Mouse (Mus musculus) adrenal gland, postnatal 14 days (tissue): ENCODE results near the gene Cd109. TPM values are rescaled to one million over a fixed set of nuclear protein-coding genes. Genes with fewer than 3 reads are reported as not detected.
A peak's percentile ranks its signal among the peaks of the same experiment; 100 is the strongest.

Experiments used
- DNase-seq: peaks from one replicate; pipeline ENCODE4 v3.0.0; 2021; ENCODE audit warnings: mixed read lengths
- long read RNA-seq, 2 experiments: library from polyadenylated mRNA; stranded (forward); transcript quantifications; one replicate each; pipeline ENCODE4 v2.0.0; 2021
- total RNA-seq: library from RNA; stranded (reverse); gene quantifications from 2 replicates; pipeline ENCODE4 v1.2.3, GENCODE M21; 2021

Cd109 gene
- total RNA-seq: 2.2 and 3.5 TPM in 2 replicates
- long read RNA-seq, experiment 1: 0 reads
- long read RNA-seq, experiment 2: 0 reads

DNA sequence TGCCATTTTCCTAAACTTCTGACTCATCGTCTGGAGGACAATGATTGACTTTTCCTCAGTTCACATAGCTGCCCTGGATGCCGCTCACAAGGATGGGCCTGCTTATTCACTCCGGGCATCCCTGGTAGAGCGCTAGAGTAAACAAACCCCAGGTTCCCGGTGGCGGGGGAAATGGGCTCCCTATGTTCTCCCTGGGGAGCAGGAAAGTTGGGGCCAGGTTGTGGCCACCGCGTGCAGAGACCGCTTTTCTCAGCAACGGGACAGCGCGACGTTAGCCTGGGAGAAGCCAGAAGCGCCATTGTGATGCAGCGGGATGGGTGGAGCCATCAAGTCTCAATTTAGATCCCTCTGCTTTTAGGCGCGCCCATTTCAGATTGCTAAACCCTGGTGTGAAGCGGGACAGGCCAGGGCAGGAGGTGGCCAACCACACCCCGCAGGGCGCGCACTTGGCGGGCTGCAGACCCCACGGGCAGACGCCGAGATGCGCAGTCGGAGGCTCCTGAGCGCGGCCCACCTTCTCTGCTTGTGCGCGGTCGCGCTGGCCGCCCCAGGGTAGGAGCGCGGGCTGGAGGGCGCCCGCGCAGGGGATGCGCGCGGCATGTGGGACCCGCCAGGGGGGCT, at the start of gene Cd109:
Cd109 (plus strand) TSS at position 146 of the 621 bp plus-strand sequence.
- DNase-seq: peak; percentile 41

- DNase-seq: no peak
These were observed 45.4 kb upstream of the Cd109 start for GRCm38 (mm10) chr9:78569934-78570333.

DNA sequence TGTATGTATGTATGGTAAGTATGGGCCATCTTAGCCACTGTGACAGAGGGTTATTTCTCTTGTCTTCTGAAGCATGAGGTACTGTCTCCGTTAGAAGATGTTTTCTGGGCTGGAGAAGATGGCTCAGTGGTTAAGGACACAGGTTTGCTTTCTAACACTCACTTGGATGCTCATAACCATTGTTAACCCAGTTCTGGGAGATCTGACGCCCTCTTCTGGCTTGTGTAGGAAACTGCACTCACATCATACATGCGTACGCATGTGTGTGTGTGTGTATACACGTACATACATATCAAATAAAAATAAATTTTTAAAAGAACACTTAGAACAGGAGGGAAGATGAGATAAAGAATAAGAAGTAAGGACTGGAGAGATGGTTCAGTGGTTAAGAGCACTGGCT, 38.9 kb upstream of the Cd109 start:
- DNase-seq: no peak

GRCm38 (mm10) chr9:78578824-78579223, 36.5 kb upstream of the Cd109 start:
- DNase-seq: no peak

DNA sequence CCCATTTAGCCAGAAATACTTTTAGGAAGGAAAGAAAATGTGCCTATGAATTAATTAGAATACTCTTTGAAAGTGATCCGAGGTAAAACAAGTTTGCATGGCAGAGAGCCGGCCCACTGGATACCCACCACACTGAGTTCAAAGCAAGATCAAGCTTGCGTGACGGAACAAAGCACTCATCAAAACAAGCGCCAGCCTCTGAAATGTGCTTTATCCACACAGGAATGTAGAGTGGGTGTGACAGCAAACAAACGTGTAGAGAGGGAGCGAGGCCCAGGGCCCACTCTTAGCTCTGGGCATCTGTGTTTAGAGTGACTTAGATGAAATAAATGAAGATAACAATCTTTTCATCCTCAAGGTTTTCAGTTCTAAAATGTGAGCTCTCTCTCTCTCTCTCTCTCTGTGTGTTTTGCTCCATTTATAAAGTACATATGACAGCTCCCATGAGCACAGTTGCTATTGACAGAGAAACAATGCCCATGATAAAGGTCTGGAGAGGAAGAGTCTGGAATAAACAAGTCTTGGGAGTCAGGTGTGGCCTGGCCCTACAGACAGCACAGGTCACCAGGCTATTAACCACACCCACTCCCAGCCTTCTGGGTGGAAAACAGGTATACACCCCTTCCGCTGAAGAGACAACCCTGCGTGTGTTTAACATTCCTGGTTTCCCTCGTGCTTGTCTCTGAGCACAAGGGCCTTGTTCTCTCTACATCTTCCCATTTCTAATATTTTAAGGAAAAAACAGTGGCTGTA, 35.5 kb upstream of the Cd109 start:
- DNase-seq: no peak

DNA sequence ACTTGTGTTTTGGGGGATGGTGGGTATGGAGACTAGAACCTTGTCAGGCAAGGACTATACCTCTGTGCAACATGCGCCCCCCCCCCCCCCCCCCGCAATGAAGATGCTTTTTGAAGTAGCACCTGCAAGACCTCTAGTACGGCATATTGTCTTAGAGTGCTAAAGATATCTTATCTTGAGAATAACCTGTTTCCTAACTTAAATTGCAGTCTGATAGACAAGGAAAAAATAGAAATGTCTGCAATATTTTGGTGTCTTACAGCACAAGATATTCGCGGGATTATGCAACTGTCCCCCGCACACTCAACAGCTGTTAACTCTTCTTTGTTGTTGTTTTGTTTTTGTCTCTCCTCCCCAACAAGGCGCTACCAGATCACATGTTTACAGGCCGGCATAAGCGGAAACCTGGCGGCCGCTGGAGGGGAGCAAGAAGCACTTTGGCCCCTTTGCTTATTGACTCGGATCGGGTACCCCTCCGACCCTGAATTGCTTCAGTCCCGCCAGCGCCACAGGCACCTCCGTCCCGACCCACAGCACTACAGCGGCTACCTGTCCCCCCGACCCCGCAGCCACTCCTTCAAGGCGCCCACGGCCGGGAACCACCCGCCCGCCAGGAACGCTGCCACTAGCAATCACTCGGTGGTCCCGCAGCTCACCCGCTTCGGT, 28.0 kb upstream of the Cd109 start:
- DNase-seq: peak; percentile 53

DNA sequence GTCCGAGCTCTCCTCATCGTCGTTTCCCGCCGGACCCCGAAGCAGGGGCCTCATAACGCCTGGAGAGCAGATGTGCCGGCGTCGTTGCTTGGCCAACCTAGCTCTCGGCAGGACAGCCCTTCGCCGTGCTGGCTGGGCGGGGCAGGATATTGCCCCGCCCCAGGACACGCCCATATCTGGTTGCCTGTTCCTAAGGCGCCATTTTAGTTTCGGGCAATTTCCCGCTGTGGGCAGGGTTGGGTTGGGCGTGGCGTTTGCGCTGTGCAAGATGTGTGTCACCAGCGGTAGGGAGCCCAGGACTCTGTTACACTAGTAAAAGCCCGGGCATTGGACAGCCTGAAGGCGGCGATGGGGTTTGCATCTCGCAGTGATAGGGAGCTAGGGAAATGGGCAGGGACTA, 27.4 kb upstream of the Cd109 start, which contains the start of gene Slc17a5:
Slc17a5 (minus strand) TSS at position 128 of the 400 bp plus-strand sequence.
- DNase-seq: peak; percentile 96

DNA sequence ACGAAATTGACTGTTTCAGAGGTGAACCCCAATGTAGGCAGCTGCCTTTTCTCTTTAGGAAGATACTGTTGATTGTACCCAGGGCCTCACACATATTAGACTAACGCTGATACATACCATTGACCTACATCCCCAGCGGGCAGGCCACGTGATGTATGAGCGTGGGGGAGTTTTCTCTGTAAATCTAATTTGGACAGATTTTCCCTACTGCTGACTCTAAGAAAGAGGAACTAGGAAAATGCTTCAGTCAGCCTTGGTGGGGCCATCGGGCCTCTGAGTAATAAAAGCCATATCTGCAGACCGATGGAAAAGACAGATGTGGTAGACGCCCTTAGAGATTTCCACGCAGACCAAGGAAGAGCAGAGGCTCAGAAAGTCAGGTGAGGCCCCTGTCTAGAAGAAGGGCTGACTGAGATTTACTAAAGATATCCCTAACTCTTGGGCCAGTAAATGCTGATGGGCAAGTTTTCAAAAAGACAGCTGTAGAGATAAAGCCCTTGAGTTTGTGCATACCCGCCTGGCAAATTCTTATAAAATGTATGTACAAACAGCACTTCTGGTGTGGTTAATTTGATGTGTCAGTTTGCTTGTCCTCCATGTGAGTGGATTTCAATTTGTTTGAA, 26.8 kb upstream of the Cd109 start:
- peak; percentile 36 for DNase-seq

GRCm38 (mm10) chr9:78590471-78590870, 24.9 kb upstream of the Cd109 start:
- no peak for DNase-seq

GRCm38 (mm10) chr9:78595257-78595656, 20.1 kb upstream of the Cd109 start:
- no peak for DNase-seq

- DNase-seq: no peak
These were observed 19.4 kb upstream of the Cd109 start for GRCm38 (mm10) chr9:78595769-78596555.

DNA sequence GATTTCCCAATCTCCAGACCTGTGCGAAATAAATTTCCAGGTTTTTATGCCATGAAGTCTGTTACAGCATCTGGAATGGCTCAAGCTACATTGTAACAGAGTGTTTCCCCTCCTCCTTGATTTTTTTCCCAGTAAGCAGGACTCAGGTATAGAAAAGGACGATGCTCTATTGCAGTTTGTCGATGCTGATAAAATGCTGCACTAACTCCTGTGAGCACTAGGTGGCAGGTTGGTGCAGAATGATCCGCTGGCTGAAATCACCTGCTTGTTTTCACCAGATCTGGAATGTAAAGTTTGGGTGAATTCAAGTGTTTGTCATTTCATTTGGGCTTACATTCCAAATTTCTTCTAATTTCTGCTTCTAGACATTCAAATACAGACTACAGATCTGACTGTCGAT, 18.5 kb upstream of the Cd109 start:
- peak; percentile 39 for DNase-seq

DNA sequence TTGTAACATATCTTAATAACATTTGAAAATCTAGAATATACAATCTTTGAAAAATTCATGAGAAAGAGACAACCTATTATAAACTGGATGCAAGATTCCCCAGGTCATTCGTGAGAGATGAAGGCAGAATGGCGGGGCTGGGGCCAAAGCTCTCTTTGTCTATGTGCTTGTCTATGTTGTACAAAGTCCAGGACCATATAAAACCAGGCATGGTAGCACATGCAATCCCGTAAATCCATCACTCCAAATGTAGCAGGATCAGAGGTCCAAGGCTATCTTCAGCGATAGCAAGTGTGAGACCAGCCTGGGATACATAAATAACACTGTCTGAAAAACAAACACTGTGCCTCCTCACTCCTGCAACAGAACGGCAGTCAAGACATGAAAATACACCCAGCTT, 15.4 kb upstream of the Cd109 start:
- no peak for DNase-seq

DNA sequence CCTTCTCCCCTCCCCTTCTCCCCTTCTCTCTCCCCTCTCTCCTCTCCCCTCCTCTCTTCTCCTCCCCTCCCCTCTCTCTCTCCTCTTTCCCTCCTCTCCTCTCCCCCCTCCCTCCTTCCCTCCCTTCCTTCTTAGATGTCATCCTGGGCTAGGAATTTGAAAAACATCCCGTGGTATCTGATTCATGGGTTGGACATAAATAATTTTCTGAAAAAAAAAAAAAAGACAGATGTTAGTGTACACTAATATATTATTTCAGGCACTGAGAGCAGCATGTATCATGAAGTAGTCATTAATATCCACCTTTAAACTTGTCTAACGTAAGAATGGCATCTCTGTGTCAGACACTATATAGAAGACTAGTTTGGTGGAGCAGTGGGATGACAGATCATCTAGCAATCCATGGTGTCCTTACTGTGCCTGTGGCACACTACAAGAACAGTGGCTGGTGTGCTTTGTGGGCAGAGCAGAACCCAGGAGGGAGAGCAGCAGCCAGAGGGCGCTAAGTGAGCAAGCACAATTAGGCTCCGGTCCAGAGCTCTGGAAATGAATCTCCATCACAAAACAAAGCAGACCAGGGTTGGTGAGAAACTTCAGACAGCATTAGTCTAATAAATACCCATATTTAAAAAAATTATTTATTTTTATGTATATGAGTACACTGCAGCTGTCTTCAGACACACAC, 14.2 kb upstream of the Cd109 start:
- DNase-seq: peak; percentile 39

DNA sequence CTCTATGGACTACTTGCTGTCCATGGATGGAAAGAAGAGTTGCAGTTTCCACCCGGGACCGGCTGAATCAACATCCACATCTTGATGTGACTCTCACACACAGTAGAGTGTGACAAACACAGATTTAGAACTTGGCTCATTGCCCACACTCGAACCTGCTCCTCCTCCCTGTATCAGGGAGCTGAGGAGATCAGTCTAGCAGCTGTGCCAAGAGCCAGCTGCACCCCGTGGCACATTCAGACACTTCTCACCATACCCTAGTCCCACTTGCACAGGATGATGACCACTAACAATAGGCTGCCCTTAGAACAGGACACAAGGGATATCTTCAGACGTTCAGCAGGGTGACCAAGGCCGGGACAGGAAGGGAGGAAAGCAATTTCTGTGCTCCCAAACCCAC, 1.1 kb upstream of the Cd109 start:
- DNase-seq: peak; percentile 10

GRCm38 (mm10) chr9:78619285-78619684, 3.9 kb downstream of the Cd109 start:
- no peak for DNase-seq

DNA sequence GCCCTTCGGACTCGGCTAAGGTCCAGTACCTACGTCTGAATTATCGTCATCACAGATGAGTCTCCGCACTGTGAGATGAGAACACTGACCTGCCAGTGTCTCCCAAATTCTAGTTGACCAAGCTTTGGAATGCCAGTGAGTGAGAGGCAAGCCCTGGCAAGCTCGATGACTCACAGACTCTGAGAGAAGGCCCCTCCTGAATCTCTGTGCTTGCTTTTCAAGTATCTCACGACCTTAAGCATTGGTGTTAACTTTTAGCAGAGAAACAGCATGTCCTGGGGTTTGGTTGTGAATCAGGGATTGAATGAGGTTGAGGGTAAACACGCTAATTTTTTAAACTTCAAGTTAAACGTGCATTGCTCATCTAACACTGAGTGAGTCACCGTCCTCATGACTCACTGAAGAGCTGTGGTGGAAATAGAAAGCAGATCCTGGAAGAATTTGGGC, 8.0 kb downstream of the Cd109 start:
- peak; percentile 14 for DNase-seq

DNA sequence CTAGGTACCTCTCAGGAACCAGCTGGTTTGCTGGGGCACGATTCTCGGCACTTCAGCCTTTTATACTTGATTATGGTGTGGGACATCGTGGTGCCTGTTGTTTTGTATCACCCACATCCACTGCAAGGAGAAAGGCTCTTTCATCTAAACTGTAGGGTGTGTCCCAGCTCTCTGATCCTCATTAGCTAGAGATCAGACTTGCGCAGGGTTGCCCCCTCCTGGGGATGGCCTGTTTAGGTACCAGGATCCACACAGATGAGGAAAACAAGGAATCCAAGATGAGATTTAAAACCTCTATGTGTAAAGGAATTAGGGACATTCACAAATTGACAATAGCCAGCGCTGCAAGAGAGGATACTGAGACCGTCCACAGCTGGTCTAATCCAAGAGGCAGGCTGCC, 14.6 kb downstream of the Cd109 start:
- no peak for DNase-seq

GRCm38 (mm10) chr9:78631755-78632434, 16.5 kb downstream of the Cd109 start:
- no peak for DNase-seq

DNA sequence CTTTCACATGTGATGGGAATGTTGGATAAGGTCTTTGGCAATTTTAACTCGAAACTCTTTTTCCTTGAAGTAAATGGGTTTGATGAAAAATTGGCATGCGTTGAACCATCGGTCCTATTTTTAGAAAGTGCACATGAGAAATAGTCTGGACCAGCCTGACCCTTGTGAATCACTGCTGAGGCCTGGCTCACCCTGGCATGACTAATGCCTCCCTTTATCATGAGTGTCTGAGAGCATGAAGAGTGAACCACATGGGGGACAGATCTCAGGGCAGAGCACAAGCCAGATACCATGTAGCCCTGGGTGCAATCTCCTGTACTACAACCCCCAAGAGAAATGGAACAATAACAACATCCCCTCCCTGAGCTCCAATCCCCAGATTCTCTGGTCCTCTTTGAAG, 18.6 kb downstream of the Cd109 start:
- DNase-seq: peak; percentile 43

GRCm38 (mm10) chr9:78641386-78641785, 26.0 kb downstream of the Cd109 start:
- DNase-seq: no peak
